Mouse (Mus musculus) forebrain, postnatal 0 days (tissue): ENCODE data around the gene Amigo1. TPM values are rescaled to one million over a fixed set of nuclear protein-coding genes. Genes with fewer than 3 reads are reported as not detected.
"Not testable (repeated sequence)": the region's sequence is repeated elsewhere in the genome, so short reads cannot be mapped to it uniquely, and the experiment has no call there.

Source experiments
- ATAC-seq: fragments of 200-750 bp; cut with Nextera tagmentation; 2 replicates; pipeline ENCODE4 v1.8.0; 2017; ENCODE audit warnings: mild to moderate bottlenecking, moderate library complexity
- DNase-seq: peaks from one replicate; pipeline ENCODE4 v3.0.0-alpha.2; 2015
- H3K27ac ChIP-seq: fragments of 300-500 bp; sonication (generic); 2 replicates; pipeline ENCODE4 v1.5.1; 2014; ENCODE audit warnings: low read depth, mild to moderate bottlenecking, antibody characterized with exemption, low read length, moderate library complexity, mixed read lengths
- H3K27me3 ChIP-seq: fragments of 300-500 bp; sonication (generic); 2 replicates; pipeline ENCODE4 v1.6.1; 2014; ENCODE audit warnings: mild to moderate bottlenecking, low read length, mixed read lengths; ENCODE audit not compliant: insufficient read depth
- H3K36me3 ChIP-seq: fragments of 300-500 bp; sonication (generic); 2 replicates; pipeline ENCODE4 v1.6.1; 2014; ENCODE audit warnings: mild to moderate bottlenecking, moderate library complexity; ENCODE audit not compliant: insufficient read depth
- H3K4me1 ChIP-seq: fragments of 300-500 bp; sonication (generic); 2 replicates; pipeline ENCODE4 v1.6.1; 2014; ENCODE audit warnings: antibody characterized with exemption; ENCODE audit not compliant: insufficient read depth
- H3K4me2 ChIP-seq: fragments of 300-500 bp; sonication (generic); 2 replicates; pipeline ENCODE4 v1.6.1; 2014; ENCODE audit warnings: low read depth, mild to moderate bottlenecking, moderate library complexity
- H3K4me3 ChIP-seq: fragments of 300-500 bp; sonication (generic); 2 replicates; pipeline ENCODE4 v1.5.1; 2014; ENCODE audit warnings: low read depth, low read length, mixed read lengths
- H3K9ac ChIP-seq: fragments of 300-500 bp; sonication (generic); 2 replicates; pipeline ENCODE4 v1.6.1; 2014; ENCODE audit warnings: mild to moderate bottlenecking
- H3K9me3 ChIP-seq: fragments of 300-500 bp; sonication (generic); 2 replicates; pipeline ENCODE4 v1.6.1; 2016; ENCODE audit warnings: low read length
- CTCF ChIP-seq: sonication (generic); IDR thresholded peaks from 2 replicates; pipeline ENCODE4 v1.5.1; 2016; ENCODE audit warnings: antibody characterized with exemption, control low read depth, low read depth
- WGBS: fragments of 180-500 bp; shearing (Covaris S2); extraction: QIAGEN DNeasy Blood & Tissue Kit; methylation state at CpG from one replicate; pipeline ENCODE4 v1.1.7; 2014; 5-methylcytosine and 5-hydroxymethylcytosine counted together
- polyA plus RNA-seq: library from polyadenylated mRNA; unstranded; fragments of >200 nt; fragmentation: Nextera tagmentation; extraction: Ambion mirVana; gene quantifications from 2 replicates; pipeline ENCODE4 v1.2.1, GENCODE M21; 2015
- total RNA-seq: library from RNA; depleted of rRNA; stranded (reverse); fragments of >200 nt; gene quantifications from 2 replicates; pipeline ENCODE4 v1.2.3, GENCODE M21; 2014; rRNA removed

Amigo1 gene
- total and polyA plus RNA-seq, 2 experiments from 2014 or later, result 12.1 to 20.4 TPM

GRCm38 (mm10) chr3:108225711-108226557, 39.8 kb downstream of the Amigo1 start:
- DNase-seq, result no peak
- peak overlapping the region; percentile 41 for H3K4me3 ChIP-seq
- WGBS, result 4% methylated on average over 62 of the region's 67 CpGs
- peaks cover 4% of the 10 kb centered on the region; the same call in 1 of the 2 replicates for H3K4me1 ChIP-seq
- H3K9me3 ChIP-seq, result no peaks in the 10 kb centered on the region
- H3K36me3 ChIP-seq, result no peaks in the 10 kb centered on the region
- no peak overlapping the region for H3K27ac ChIP-seq
- peak overlapping the region; percentile 33; the same call in 1 of the 2 replicates for H3K9ac ChIP-seq
- peaks cover 31% of the 10 kb centered on the region for H3K27me3 ChIP-seq
- no peak for TF ChIP-seq CTCF
- ATAC-seq, result peak; percentile 50
- H3K4me2 ChIP-seq, result peak overlapping the region; percentile 67

- peak within 1 kb of the TSS; percentile 67 for H3K4me2 ChIP-seq
- WGBS, result 2% methylated on average over 44 of the region's 44 CpGs
- peaks cover 4% of the 10 kb centered on the region; the same call in 1 of the 2 replicates for H3K4me1 ChIP-seq
- DNase-seq (peak; percentile 48), ATAC-seq (peak; percentile 61)
- peaks cover 31% of the 10 kb centered on the region for H3K27me3 ChIP-seq
- no peak within 1 kb of the TSS for H3K27ac ChIP-seq
- H3K9ac ChIP-seq, result peak within 1 kb of the TSS; percentile 33; the same call in 1 of the 2 replicates
- H3K4me3 ChIP-seq, result peak within 1 kb of the TSS; percentile 41
- no peaks in the 10 kb centered on the region for H3K9me3 ChIP-seq
- no peaks in the 10 kb centered on the region for H3K36me3 ChIP-seq
- no peak for TF ChIP-seq CTCF
These were observed 40.6 kb downstream of the Amigo1 start, which contains the start of gene Sypl2 for GRCm38 (mm10) chr3:108226558-108227350. Gene Sypl2 (minus strand): TSS chr3:108226648.

GRCm38 (mm10) chr3:108227521-108227920, 41.4 kb downstream of the Amigo1 start:
- no peak overlapping the region; the same call in 1 of the 2 replicates for H3K4me2 ChIP-seq
- no peak overlapping the region for H3K9ac ChIP-seq
- DNase-seq, result no peak
- no peak overlapping the region for H3K27ac ChIP-seq
- no peak for TF ChIP-seq CTCF
- no peaks in the 10 kb centered on the region for H3K36me3 ChIP-seq
- H3K4me3 ChIP-seq, result no peak overlapping the region
- 87% methylated on average over 2 of the region's 2 CpGs for WGBS
- no peak for ATAC-seq
- H3K9me3 ChIP-seq, result no peaks in the 10 kb centered on the region
- H3K27me3 ChIP-seq, result peaks cover 31% of the 10 kb centered on the region
- peaks cover 4% of the 10 kb centered on the region; the same call in 1 of the 2 replicates for H3K4me1 ChIP-seq

DNA sequence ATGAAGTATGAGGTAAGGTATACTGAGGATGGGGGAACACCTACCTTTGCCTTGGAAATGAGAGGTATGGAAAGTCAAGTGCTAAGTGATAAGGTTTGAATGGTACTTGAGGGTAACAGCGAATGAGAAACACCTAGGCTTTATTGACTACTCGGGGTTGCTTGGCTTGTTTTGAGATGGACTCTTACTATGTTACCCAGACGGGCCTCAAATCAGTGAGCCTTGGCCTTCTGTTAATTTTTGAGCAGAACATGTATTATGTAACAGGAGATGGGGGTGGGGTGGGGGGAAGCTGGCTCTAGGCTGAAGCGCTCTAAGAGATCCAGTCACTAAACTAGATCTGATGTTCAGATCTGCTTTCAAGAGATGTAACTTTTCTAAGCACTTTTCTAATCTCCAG, 45.5 kb downstream of the Amigo1 start:
- Histone ChIP-seq H3K4me1 (no peaks in the 10 kb centered on the region), H3K4me2 (no peak overlapping the region), H3K9ac (no peak overlapping the region), H3K4me3 (no peak overlapping the region), H3K27me3 (peaks cover 11% of the 10 kb centered on the region), H3K9me3 (no peaks in the 10 kb centered on the region), H3K36me3 (no peaks in the 10 kb centered on the region), H3K27ac (no peak overlapping the region)
- TF ChIP-seq CTCF, result no peak
- no peak for DNase-seq
- ATAC-seq, result no peak
- WGBS, result 88% methylated on average over 4 of the region's 4 CpGs

DNA sequence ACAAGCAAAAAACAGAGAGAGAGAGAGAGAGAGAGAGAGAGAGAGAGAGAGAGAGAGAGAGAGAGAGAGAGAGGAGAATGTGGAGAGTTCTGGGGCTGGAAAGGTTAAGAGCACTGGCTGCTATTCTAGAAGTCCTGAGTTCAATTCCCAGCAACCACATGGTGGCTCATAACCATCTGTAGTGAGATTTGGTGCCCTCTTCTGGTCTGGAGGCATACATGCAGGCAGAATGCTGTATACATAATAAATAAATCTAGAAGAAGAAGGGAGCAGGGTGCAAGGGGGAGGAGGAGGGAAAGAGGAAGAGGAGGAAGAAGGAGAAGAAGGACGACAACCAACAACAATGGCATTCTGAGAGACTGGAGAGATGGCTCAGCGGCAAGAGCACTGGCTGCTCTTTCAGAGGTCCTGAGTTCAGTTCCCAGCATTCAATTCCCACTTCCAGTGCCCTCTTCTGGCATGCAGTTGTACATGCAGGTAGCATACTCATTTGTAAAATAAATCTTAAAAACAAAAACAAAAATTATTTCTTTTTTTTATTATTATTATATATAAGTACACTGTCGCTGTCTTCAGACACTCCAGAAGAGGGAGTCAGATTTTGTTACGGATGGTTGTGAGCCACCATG, 51.5 kb downstream of the Amigo1 start:
- not testable (repeated sequence) for H3K36me3 ChIP-seq, ATAC-seq, H3K27ac ChIP-seq, H3K9ac ChIP-seq, H3K4me2 ChIP-seq, H3K4me1 ChIP-seq, H3K4me3 ChIP-seq, H3K9me3 ChIP-seq, H3K27me3 ChIP-seq, DNase-seq
- 86% methylated on average over 4 of the region's 4 CpGs for WGBS

DNA sequence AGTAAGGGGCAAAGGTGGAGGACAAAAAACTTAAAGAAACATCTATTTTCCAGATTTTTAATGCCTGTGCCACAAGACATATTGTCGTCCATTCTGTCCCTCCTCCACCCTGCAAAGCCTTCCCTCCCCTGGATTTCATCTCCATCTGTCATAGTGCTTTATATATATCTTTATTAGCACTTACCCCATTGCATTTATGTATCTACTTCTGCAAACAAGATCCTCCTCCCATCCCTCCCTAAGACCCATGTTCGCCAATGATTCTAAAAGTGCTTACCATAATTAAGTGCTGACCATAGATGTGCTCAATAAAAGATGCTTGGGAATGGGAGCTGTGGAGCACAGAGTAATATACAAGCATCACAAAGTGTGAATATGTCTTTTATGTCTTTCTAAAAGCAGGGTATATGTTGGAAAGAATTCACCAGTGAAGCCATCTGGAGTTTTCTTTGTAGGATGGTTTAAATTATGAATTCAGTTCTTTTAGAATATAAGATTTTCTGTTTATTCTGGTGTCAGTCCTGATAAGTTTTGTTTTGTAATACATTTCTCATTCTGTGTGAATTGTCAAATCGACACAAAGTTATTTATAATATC, 55.2 kb downstream of the Amigo1 start:
- H3K27ac ChIP-seq, result no peak overlapping the region
- H3K9ac ChIP-seq, result no peak overlapping the region
- DNase-seq (no peak), ATAC-seq (no peak)
- WGBS, result 86% methylated on average over 3 of the region's 3 CpGs
- H3K4me2 ChIP-seq, result no peak overlapping the region
- no peaks in the 10 kb centered on the region for H3K36me3 ChIP-seq
- no peaks in the 10 kb centered on the region for H3K4me1 ChIP-seq
- no peaks in the 10 kb centered on the region for H3K9me3 ChIP-seq
- H3K27me3 ChIP-seq, result no peaks in the 10 kb centered on the region
- H3K4me3 ChIP-seq, result no peak overlapping the region
- no peak for TF ChIP-seq CTCF

Other genes with a start within 250 kb of the Amigo1 start
- gene Gstm6, start 242.6 kb upstream of the Amigo1 start, total RNA-seq, result 12.5 and 20.7 TPM in 2 replicates
- gene Gstm6, start 242.6 kb upstream of the Amigo1 start, polyA plus RNA-seq, result 12.5 and 20.0 TPM in 2 replicates
- gene Gstm3, start 217.1 kb upstream of the Amigo1 start, total RNA-seq, result not detected in 2 replicates
- not detected in 2 replicates for gene Gstm3, start 217.1 kb upstream of the Amigo1 start, polyA plus RNA-seq
- 6.5 TPM in 2 replicates for gene Gstm2, start 199.9 kb upstream of the Amigo1 start, total RNA-seq
- 11.9 and 12.0 TPM in 2 replicates for gene Gstm2, start 199.9 kb upstream of the Amigo1 start, polyA plus RNA-seq
- gene Gstm1, start 168.4 kb upstream of the Amigo1 start, total RNA-seq, result 57.9 and 58.1 TPM in 2 replicates
- gene Gstm1, start 168.4 kb upstream of the Amigo1 start, polyA plus RNA-seq, result 190 and 241 TPM in 2 replicates
- gene Gstm4, start 141.4 kb upstream of the Amigo1 start, total RNA-seq, result 5.5 and 5.6 TPM in 2 replicates
- 20.7 and 22.9 TPM in 2 replicates for gene Gstm4, start 141.4 kb upstream of the Amigo1 start, polyA plus RNA-seq
- gene Ampd2, start 99.7 kb upstream of the Amigo1 start, total RNA-seq, result 46.6 and 48.7 TPM in 2 replicates
- 38.8 and 47.0 TPM in 2 replicates for gene Ampd2, start 99.7 kb upstream of the Amigo1 start, polyA plus RNA-seq
- 0.10 and 0.38 TPM in 2 replicates for gene Gnat2, start 93.5 kb upstream of the Amigo1 start, total RNA-seq
- gene Gnat2, start 93.5 kb upstream of the Amigo1 start, polyA plus RNA-seq, result 0.16 and 0.27 TPM in 2 replicates
- 109 and 120 TPM in 2 replicates for gene Gnai3, start 40.2 kb upstream of the Amigo1 start, total RNA-seq
- 104 and 118 TPM in 2 replicates for gene Gnai3, start 40.2 kb upstream of the Amigo1 start, polyA plus RNA-seq
- gene Gpr61, start 31.5 kb upstream of the Amigo1 start, total RNA-seq, result 8.1 and 9.8 TPM in 2 replicates
- gene Gpr61, start 31.5 kb upstream of the Amigo1 start, polyA plus RNA-seq, result 3.2 and 5.3 TPM in 2 replicates
- 4.1 and 5.4 TPM in 2 replicates for gene Cyb561d1, start 14.9 kb downstream of the Amigo1 start, total RNA-seq
- 3.3 and 4.5 TPM in 2 replicates for gene Cyb561d1, start 14.9 kb downstream of the Amigo1 start, polyA plus RNA-seq
- 22.0 and 23.4 TPM in 2 replicates for gene Atxn7l2, start 24.6 kb downstream of the Amigo1 start, total RNA-seq
- 18.1 and 20.7 TPM in 2 replicates for gene Atxn7l2, start 24.6 kb downstream of the Amigo1 start, polyA plus RNA-seq
- gene Sypl2, start 40.3 kb downstream of the Amigo1 start, total RNA-seq, result 0.29 and 1.0 TPM in 2 replicates
- gene Sypl2, start 40.3 kb downstream of the Amigo1 start, polyA plus RNA-seq, result 0.42 and 0.70 TPM in 2 replicates
- 134 and 189 TPM in 2 replicates for gene Psma5, start 70.6 kb downstream of the Amigo1 start, total RNA-seq
- gene Psma5, start 70.6 kb downstream of the Amigo1 start, polyA plus RNA-seq, result 239 and 278 TPM in 2 replicates
- gene Sort1, start 97.7 kb downstream of the Amigo1 start, total RNA-seq, result 61.9 and 69.0 TPM in 2 replicates
- 11.3 and 12.9 TPM in 2 replicates for gene Sort1, start 97.7 kb downstream of the Amigo1 start, polyA plus RNA-seq
- not detected in 2 replicates for gene Mybphl, start 178.6 kb downstream of the Amigo1 start, total RNA-seq
- not detected in 2 replicates for gene Mybphl, start 178.6 kb downstream of the Amigo1 start, polyA plus RNA-seq
- gene Psrc1, start 197.5 kb downstream of the Amigo1 start, total RNA-seq, result 9.5 and 10.5 TPM in 2 replicates
- gene Psrc1, start 197.5 kb downstream of the Amigo1 start, polyA plus RNA-seq, result 6.5 and 7.0 TPM in 2 replicates
- gene Celsr2, start 229.2 kb downstream of the Amigo1 start, total RNA-seq, result 39.0 and 51.4 TPM in 2 replicates
- 14.4 and 24.5 TPM in 2 replicates for gene Celsr2, start 229.2 kb downstream of the Amigo1 start, polyA plus RNA-seq